Mouse (Mus musculus) liver, postnatal 0 days (tissue): ENCODE measurements around the gene Kctd12b.

Experiments used
- CTCF ChIP-seq: sonication (generic); IDR thresholded peaks from 2 replicates; pipeline ENCODE4 v1.5.1; 2016; ENCODE audit warnings: antibody characterized with exemption, low read depth
- EP300 ChIP-seq: IDR thresholded peaks from 2 replicates; pipeline ENCODE4 v1.6.1; 2016; ENCODE audit warnings: antibody characterized with exemption, low read depth, mild to moderate bottlenecking

GRCm38 (mm10) chrX:153656949-153657348 lies 39.2 kb downstream of the Kctd12b start:
- TF ChIP-seq CTCF (no peak), EP300 (no peak)
